Mouse (Mus musculus): Measurements from ENCODE around the gene Senp5. TPM values are rescaled to one million over a fixed set of nuclear protein-coding genes. Genes with fewer than 3 reads are reported as not detected.

Senp5 gene
- polyA plus RNA-seq, 1 experiment, result 0.07 TPM

- no peaks in the 10 kb centered on the region; the same call in 1 of the 2 replicates for H3K4me1 ChIP-seq (ENCODE audit: control insufficient read depth)
- no peaks in the 10 kb centered on the region for H3K36me3 ChIP-seq (ENCODE audit: control insufficient read depth)
- H3K9me3 ChIP-seq (ENCODE audit: control insufficient read depth, low read length), result no peaks in the 10 kb centered on the region
- TF ChIP-seq GATA1 (IDR thresholded peaks at IDR 0.05; ENCODE audit: low read length), result no peak
- no peak for TF ChIP-seq TAL1 (IDR thresholded peaks at IDR 0.05; ENCODE audit: low read length)
- H3K4me3 ChIP-seq (replicated peaks), result no peak overlapping the region
- no peaks in the 10 kb centered on the region; the same call in 1 of the 2 replicates for H3K27me3 ChIP-seq (ENCODE audit: control insufficient read depth)
Measured at GRCm38 (mm10) chr16:31918248-31918724, 84.8 kb downstream of the Senp5 start.

GRCm38 (mm10) chr16:31917776-31918175, 85.3 kb downstream of the Senp5 start:
- Histone ChIP-seq H3K4me1 (ENCODE audit: control insufficient read depth) (no peaks in the 10 kb centered on the region; the same call in 1 of the 2 replicates), H3K27me3 (ENCODE audit: control insufficient read depth) (no peaks in the 10 kb centered on the region; the same call in 1 of the 2 replicates)

GRCm38 (mm10) chr16:31910281-31910847, 92.7 kb downstream of the Senp5 start:
- TF ChIP-seq GATA1 (IDR thresholded peaks at IDR 0.05; ENCODE audit: low read length) (no peak), TAL1 (IDR thresholded peaks at IDR 0.05; ENCODE audit: low read length) (no peak)
- Histone ChIP-seq H3K4me1 (ENCODE audit: control insufficient read depth) (peaks cover 12% of the 10 kb centered on the region), H3K27me3 (ENCODE audit: control insufficient read depth) (peaks cover 15% of the 10 kb centered on the region), H3K4me3 (replicated peaks) (no peak overlapping the region), H3K9me3 (ENCODE audit: control insufficient read depth, low read length) (no peaks in the 10 kb centered on the region), H3K36me3 (ENCODE audit: control insufficient read depth) (no peaks in the 10 kb centered on the region)

More at GRCm38 (mm10) chr16:31917776-31918175, 85.3 kb downstream of the Senp5 start:
- TF ChIP-seq TAL1 (IDR thresholded peaks at IDR 0.05; ENCODE audit: low read length) (no peak), GATA1 (IDR thresholded peaks at IDR 0.05; ENCODE audit: low read length) (no peak)
- Histone ChIP-seq H3K36me3 (ENCODE audit: control insufficient read depth) (no peaks in the 10 kb centered on the region), H3K4me3 (replicated peaks) (no peak overlapping the region), H3K9me3 (ENCODE audit: control insufficient read depth, low read length) (no peaks in the 10 kb centered on the region)

Other genes starting within 250 kb of the Senp5 start
- gene Meltf, start 124.5 kb downstream of the Senp5 start, polyA plus RNA-seq (2012), result 0.01 TPM in 1 of 2 replicates, not detected in the other
- gene Pigz, start 69.4 kb downstream of the Senp5 start, polyA plus RNA-seq (2012), result 0.02 TPM in 1 of 2 replicates, not detected in the other
- gene 0610012G03Rik, start 54.8 kb downstream of the Senp5 start, polyA plus RNA-seq (2012), result 5.5 and 5.9 TPM in 2 replicates
- 5.8 and 7.7 TPM in 2 replicates for gene Ncbp2, start 54.8 kb downstream of the Senp5 start, polyA plus RNA-seq (2012)
- 0.41 and 0.52 TPM in 2 replicates for gene Pak2, start 76.1 kb upstream of the Senp5 start, polyA plus RNA-seq (2012)
- gene Pigx, start 96.5 kb upstream of the Senp5 start, polyA plus RNA-seq (2012), result 0.18 and 0.22 TPM in 2 replicates
- 0.02 and 0.11 TPM in 2 replicates for gene Cep19, start 96.5 kb upstream of the Senp5 start, polyA plus RNA-seq (2012)
- 0.17 and 0.60 TPM in 2 replicates for gene Nrros, start 162.3 kb upstream of the Senp5 start, polyA plus RNA-seq (2012)
- not detected in 2 replicates for gene Bex6, start 176.5 kb upstream of the Senp5 start, polyA plus RNA-seq (2012)
- gene Fbxo45, start 243.9 kb upstream of the Senp5 start, polyA plus RNA-seq (2012), result 0.35 and 0.37 TPM in 2 replicates
- gene Wdr53, start 243.9 kb upstream of the Senp5 start, polyA plus RNA-seq (2012), result 1.6 and 2.4 TPM in 2 replicates

Data from erythroblast, embryonic 14.5 days (primary cell).